Mouse (Mus musculus) T-cell, adult 2 months (primary cell): ENCODE results near the gene Hsf2bp.
A peak's percentile ranks its signal among the peaks of the same experiment; 100 is the strongest.

Experiments used
- DNase-seq: peaks from one replicate; pipeline ENCODE4 v3.0.0; 2022; ENCODE audit warnings: low spot score

The Hsf2bp gene

DNA sequence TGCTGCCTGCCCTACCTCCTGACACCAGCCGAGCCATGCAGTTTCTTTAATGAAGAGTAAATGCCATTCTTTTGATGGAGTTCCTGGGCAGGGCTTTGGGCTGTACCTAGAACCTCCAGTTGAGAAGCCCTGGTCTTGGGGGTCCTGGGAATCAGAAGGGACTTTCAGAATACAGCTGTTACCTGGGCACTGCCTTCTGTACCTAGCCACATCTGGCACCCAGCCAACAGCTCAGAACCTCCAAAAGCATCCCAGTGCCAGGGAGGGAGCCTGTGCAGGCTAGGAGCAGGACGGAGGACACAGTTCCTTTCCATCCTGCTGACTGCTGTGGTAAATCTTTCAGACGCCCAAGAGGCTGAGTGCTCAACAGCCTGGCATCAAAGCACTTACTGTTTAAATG, 100.3 kb downstream of the Hsf2bp start:
- no peak for DNase-seq

DNA sequence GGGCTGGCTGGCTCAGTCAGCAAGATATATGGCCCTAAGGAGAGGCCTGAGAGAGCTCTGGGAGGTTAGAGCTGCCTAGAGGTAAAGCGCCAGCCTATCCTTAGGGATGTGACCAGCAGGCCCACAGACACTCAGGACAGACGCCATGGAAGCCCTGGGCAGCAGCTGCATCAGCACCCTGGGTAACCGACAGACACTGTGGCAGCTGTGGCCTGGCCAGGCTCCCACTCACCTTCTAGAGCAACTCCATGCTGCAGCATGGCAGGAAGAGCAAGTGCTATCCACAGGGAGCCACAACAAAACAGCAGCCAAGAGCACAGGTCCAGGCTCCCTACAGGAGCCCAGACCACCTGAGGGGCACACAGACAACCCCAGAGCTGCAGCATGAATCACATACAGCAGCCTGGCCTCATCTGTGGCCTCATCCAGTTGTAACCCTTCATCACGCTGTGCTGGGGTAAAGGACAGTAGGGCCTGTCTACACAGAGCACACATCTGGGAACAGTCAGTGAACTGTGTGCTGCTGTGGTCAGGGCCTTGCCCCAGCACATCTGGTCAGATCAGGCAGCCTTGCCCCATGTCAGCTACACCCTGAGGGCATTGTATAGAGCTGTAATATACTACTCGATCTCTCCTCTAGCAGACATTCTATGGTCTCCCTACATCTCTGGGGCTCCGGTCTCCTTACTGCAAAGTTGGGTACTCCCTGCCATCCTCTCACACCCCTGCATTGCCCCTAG, 100.9 kb downstream of the Hsf2bp start:
- DNase-seq: no peak

- DNase-seq: no peak
Measured at GRCm38 (mm10) chr17:31933956-31934355, 102.2 kb downstream of the Hsf2bp start.

DNA sequence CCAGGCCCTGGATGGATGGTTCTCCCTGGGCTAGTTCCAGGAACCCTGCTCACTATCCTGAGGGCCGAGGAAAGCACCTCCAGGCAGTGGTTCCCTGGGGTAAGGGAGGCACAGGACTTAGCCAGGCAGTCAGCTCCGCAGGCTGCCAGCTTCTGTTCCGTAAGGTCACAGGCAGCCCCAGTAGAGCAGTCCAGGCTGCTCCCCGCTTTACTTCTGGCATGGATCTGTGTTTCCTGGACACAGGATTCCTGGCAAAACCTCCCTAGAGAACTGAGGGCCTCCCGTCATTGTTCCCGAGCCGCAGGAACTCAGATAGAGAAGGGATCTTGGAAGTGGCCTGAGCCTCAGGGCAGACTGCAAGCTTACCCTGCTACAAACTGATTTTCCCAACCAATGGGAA, 104.7 kb downstream of the Hsf2bp start:
- no peak for DNase-seq

- no peak for DNase-seq
Measured at GRCm38 (mm10) chr17:31929844-31930715, 106.1 kb downstream of the Hsf2bp start.

GRCm38 (mm10) chr17:31929032-31929431, 107.1 kb downstream of the Hsf2bp start:
- DNase-seq: no peak

DNA sequence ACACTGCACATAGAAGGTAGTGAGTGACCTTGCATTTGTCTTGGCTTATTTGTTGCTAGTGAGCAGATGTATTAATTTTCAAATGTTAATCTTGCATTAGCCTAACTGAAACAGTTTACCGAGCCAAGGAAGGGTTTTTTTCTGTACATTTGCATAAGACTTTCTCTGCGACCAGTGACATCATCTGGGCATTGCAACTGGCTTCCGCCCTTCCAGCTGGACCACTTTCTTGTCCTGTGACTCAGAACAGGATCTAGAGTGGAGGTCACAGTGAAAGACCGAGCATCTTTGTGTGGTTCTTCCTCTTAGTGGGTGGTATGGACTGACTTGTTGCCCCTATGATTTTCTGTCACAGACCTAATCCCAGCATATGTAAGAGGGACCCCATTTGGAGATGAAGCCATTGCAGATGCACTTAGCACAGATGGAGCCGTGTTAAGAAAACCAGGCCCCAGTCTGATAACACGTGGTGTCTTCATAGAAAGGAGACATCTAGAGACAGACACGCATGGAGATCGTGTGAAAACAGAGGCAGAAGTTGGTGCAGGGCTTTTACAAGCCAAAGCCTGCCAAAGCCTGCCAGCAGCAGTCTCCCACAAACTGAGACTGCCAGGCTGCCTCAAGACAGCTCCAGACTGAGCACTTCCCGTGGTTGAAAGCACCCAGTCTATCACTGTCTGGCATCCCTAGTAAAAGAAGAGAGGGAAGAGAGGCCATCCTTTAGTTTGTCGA, 108.1 kb downstream of the Hsf2bp start:
- DNase-seq: no peak

DNA sequence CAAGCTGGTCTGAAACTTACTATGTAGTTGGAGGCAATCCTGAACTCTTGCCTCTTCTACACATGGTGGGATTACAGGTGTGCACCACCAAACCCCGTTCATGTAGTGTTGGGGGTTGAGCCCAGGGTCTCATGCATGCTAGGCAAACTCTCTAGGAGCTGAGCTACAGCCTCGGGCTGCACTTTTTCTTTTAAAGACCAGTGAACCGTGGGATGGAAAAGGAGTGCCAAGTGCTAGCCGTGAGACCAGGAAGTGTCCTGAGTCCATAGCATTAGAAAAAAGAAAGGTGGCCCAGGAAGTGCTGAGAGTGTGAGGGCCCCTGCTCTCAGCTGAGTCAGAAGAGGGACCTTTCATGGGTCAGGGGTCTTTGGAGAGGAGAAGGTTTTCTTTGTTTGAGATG, 111.9 kb downstream of the Hsf2bp start:
- DNase-seq: no peak

DNA sequence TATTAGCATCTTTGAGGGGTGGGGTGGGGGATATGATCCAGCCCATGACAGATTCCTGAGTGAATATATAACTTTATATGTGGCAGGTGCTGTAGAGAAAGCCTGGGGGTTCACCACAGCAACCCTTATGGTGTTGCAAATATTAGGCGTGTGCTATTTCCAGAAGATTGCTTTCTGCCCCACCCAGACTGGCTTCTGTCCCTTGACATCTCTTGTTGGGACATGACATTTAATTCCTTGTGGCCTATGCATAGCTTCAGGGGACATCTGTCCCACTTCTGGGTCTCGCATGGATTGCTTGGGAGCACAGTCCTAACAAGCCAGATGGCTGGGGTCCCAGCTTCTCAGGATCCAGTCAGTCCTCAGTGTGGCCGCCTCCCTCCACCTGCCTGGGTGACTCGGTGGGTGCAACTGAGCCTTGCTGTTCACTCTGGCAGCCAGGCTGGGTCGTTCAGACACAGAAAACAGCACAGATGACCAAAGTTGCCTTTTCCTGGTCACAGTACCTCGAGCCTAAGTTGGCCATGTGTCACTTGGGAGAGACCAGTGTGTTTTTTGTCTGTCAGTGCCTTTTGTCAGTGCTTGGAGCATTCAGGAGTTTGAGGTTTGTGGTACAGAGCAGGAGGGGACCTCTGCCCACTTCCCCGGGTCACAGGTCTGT, 112.7 kb downstream of the Hsf2bp start:
- no peak for DNase-seq

DNA sequence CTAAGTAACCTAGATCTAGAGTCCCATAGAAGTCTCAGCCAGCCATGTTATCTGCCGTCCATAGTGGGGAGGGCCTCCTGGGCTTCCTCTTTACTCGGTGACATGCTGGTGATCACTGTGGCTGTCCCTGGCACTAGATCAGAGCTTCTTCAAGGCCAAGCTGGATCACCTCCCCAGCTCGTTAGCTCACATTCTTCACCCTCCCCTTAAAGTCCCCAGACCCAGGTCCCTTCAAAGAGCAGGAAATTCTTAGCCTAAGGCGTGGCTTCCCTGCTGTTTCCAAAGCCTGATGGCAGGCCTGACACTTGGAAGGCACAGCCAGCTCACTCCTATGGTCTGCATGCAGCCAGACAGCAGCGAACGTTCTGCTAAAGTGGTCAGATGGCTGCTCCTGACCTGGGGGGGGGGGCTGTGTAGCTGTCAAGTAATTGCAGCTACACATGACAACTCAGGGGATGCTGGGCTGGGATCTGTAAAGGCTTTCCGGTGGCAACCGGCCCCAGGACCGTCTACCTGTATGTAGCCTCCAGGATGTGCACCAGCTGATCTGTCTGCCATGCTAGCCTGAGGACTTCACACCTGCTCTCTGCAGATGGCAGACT, 115.5 kb downstream of the Hsf2bp start:
- DNase-seq: no peak

- DNase-seq: no peak
Measured at GRCm38 (mm10) chr17:31919599-31919998, 116.5 kb downstream of the Hsf2bp start.

DNA sequence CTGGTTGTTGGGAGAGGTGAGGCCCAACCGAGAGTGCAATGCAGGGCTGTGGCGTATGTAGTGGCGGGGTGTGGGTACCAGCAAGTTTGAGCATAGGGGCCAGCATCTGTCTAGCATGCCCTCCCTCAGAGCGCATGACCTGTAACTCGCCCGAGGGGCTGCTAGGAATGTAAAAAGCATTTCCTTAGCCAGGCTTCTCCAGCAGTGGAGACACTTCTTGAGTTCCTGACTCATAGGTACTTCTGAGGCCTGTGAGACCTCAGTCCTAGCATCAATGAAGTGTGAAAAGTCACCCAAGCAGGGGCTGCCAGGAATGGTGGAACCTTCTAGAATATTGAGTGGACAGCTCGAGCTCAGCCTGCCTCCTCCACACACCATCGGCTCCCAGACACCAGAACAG, 117.8 kb downstream of the Hsf2bp start:
- DNase-seq: no peak

DNA sequence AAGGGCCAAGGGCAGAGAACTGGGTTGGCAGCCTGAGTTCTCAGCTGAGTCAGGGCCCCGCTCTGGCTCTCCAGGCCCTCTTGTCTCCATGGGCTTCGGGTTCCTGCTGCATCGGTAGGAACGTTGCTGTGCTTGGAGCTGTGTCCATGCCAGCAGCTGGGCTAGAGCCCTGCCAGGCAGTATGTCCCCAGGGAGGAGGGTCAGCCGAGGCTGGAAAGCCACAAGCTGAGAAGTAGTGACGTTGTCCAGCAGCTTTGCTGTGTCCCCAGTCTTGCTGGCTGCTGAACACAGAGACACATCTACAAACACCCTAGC, 119.7 kb downstream of the Hsf2bp start:
- no peak for DNase-seq

- DNase-seq: no peak
Measured at GRCm38 (mm10) chr17:31915756-31916460, 120.2 kb downstream of the Hsf2bp start.

GRCm38 (mm10) chr17:31914323-31914722, 121.8 kb downstream of the Hsf2bp start:
- DNase-seq: no peak

- DNase-seq: no peak
Measured at GRCm38 (mm10) chr17:31912881-31913662, 123.1 kb downstream of the Hsf2bp start.

DNA sequence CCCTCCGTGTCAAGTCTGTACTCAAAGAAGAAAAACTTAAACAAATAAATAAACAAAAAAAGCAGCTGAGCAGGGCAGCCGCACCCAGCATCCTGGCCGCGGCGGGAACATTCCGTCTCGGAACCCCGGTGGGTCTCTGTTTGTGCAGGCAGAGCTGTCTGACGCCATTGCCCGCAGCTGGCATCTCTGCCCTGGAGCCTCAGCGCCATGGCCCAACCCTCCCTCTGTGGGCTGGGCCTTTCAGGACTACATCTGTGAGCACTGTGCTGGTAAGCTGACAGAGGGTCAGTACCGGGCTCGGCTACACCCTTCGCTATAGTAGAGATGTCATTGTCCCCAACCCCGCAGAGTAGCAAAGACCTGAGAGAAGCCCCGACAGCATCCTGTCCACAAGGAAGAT, 123.8 kb downstream of the Hsf2bp start:
- DNase-seq: no peak

DNA sequence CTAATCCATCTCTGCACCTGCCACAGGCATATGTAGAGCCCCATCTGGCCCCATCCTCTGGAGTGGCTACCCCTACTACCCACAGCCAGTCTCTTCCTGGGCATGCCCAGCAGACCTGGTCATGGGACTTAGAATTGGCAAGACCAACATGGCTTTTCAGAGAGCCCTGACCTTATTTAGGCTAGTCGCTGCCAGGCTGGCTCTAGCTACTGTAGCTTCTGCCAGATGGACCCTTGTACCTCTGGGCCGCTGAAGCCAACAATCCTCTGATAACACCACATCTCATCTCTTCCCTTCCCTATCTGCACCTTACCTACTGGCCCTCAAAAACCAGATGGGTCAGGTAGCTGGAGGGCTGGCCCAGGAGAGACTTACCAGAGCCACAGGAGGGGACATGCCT, 127.2 kb downstream of the Hsf2bp start:
- DNase-seq: no peak

DNA sequence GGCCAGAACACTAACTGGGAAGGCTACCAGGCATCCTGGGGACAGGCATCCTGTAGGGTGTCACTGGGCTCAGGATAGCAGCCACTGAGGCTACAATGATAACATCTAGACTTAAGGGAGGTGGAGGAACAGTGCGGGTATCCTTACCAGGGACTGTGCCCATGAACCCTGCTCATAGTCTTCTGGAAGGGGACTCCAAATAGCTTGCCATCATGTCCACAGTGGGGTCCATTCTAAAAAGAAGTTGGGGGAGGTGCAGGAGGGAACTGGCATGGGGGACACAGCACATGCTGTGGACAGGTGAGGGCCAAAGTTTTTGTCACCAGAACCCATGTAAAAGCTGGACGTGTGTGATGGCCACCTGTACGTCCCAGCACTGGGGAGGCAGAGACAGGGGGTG, 129.7 kb downstream of the Hsf2bp start:
- DNase-seq: no peak

- DNase-seq: peak; percentile 32
Measured at GRCm38 (mm10) chr17:31905791-31906211, 130.3 kb downstream of the Hsf2bp start.
